Mouse (Mus musculus): ENCODE data around the gene Gm853. TPM values are rescaled to one million over a fixed set of nuclear protein-coding genes. Genes with fewer than 3 reads are reported as not detected.

The Gm853 gene
- total RNA-seq, 2 experiments from 2014 or later, result not detected

Other genes with a start within 250 kb of the Gm853 start
- gene Adgrb2, start 237.5 kb downstream of the Gm853 start, total RNA-seq (2021), result 10 to 100 TPM; 20.4 to 23.9 TPM
- 10 to 100 TPM; 13.2 to 14.7 TPM for gene Col16a1, start 174.6 kb downstream of the Gm853 start, total RNA-seq (2021)
- 10 to 100 TPM; 74.1 to 79.0 TPM for gene Pef1, start 119.8 kb downstream of the Gm853 start, total RNA-seq (2021)
- gene Hcrtr1, start 83.0 kb downstream of the Gm853 start, total RNA-seq (2021), result under 1 TPM; 0.46 to 0.77 TPM
- 100 to 1,000 TPM; 133 to 239 TPM for gene Tinagl1, start 47.3 kb downstream of the Gm853 start, total RNA-seq (2021)
- 1 to 10 TPM; 1.7 to 2.8 TPM for gene Serinc2, start 56.8 kb upstream of the Gm853 start, total RNA-seq (2021)
- gene Fabp3, start 86.2 kb upstream of the Gm853 start, total RNA-seq (2021), result 100 to 1,000 TPM in 1 of 2 experiments, 10 to 100 TPM in 1; 61.4 to 128 TPM
- not detected for gene Gm10570, start 86.3 kb upstream of the Gm853 start, total RNA-seq (2021)
- gene Zcchc17, start 137.5 kb upstream of the Gm853 start, total RNA-seq (2021), result 10 to 100 TPM; 40.4 to 46.0 TPM
- gene Snrnp40, start 137.7 kb upstream of the Gm853 start, total RNA-seq (2021), result 10 to 100 TPM; 27.3 to 34.9 TPM